Mouse (Mus musculus): ENCODE data around the gene Tmem94. TPM values are rescaled to one million over a fixed set of nuclear protein-coding genes. Genes with fewer than 3 reads are reported as not detected.

The Tmem94 gene
- polyA plus RNA-seq, 1 experiment = 29.2 TPM

DNA sequence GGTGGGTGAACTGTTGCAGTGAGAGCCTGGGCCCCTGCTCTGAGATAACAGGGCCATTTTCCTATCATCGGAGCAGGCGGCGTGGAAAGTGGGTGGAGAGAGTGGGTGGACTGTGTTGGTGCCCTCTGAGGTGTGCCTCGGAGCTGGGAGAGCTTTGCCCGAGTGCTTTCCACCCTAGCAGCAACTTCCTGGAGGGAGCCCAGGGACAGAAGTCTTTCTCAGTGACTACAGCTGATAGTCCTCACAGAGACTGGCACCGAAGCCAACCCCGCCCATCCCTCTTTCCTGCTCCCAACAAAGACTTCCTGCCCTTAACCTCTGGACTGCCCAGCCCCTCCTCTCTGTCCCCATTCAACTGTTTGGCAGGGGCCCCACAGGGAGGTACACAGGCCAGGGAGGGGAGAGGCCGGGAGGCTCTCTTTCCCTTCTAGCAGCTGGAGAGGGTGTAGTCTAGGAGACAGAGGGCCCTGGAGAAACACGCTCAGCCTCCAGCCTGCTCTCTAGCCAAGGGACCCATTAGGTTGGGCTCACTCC is 13.9 kb downstream of the Tmem94 start:
- Histone ChIP-seq H3K36me3 (ENCODE audit: control insufficient read depth, insufficient read depth, low read length, poor library complexity, severe bottlenecking) (no peaks in the 10 kb centered on the region), H3K27ac (ENCODE audit: insufficient read depth, low read length) (no peak overlapping the region), H3K4me3 (ENCODE audit: low read depth, low read length) (no peak overlapping the region), H3K9me3 (replicated peaks; ENCODE audit: control insufficient read depth, insufficient read depth, low read length, poor library complexity, severe bottlenecking) (no peaks in the 10 kb centered on the region), H3K9ac (ENCODE audit: low read depth, poor library complexity, severe bottlenecking) (no peak overlapping the region), H3K4me1 (ENCODE audit: control insufficient read depth, insufficient read depth, low read length) (peaks cover 20% of the 10 kb centered on the region), H3K27me3 (ENCODE audit: control insufficient read depth, insufficient read depth, low read length, poor library complexity, severe bottlenecking) (no peaks in the 10 kb centered on the region)
- TF ChIP-seq POLR2A (IDR thresholded peaks at IDR 0.05; ENCODE audit: insufficient read depth, low read length) (no peak), CTCF (IDR thresholded peaks at IDR 0.05; ENCODE audit: low read depth, low read length) (no peak), EP300 (IDR thresholded peaks at IDR 0.05; ENCODE audit: insufficient read depth, low read depth, low read length) (no peak)

DNA sequence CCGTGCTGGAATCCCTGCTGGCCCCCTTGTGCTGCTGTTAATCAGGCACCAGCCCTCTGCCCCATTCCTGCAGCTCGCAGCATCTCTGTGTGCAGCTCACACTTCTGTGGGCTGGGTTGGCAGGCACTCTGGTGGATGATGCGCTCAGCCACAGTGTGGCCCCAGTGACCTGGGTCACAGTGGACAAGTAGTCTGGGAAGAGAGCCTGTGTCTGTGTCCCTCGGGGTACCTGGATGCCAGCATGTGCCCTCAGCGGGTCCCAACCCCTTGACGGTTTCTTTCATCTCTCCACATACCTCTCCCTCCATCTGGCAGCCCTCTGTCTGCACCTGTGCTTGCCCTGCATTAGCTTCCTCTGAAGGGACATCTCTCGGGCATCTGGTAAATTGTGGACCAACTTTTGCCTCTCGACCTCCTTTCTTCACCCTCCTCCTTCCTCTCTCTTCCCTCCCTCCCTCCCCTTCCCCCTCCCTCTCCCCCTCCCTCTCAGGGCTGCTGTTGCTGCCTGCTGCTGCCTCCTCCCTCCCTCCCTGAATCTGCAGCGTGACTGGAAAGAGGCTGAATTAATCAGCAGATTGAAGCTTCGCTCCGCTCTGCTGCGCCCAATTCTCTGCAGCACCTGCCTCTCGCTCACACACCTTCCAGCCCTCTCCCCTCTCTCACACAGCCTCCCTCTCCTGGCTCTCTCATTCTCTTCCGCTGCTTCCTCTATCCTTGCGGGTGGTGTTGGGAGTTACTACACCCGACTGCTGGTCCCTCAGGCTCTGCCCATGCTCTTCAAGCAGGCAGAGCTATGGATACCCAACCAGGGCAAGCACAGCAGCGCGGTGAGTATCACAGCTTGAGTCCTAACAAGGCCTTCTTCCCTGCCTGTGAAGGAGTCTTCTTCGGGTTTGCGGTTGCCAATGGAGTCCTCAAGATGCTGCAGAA is 15.2 kb downstream of the Tmem94 start:
- Histone ChIP-seq H3K27ac (ENCODE audit: insufficient read depth, low read length) (no peak overlapping the region), H3K27me3 (ENCODE audit: control insufficient read depth, insufficient read depth, low read length, poor library complexity, severe bottlenecking) (no peaks in the 10 kb centered on the region), H3K4me3 (ENCODE audit: low read depth, low read length) (peak overlapping the region; percentile 5; the same call in 1 of the 2 replicates), H3K9me3 (replicated peaks; ENCODE audit: control insufficient read depth, insufficient read depth, low read length, poor library complexity, severe bottlenecking) (no peaks in the 10 kb centered on the region), H3K9ac (ENCODE audit: low read depth, poor library complexity, severe bottlenecking) (no peak overlapping the region), H3K36me3 (ENCODE audit: control insufficient read depth, insufficient read depth, low read length, poor library complexity, severe bottlenecking) (no peaks in the 10 kb centered on the region), H3K4me1 (ENCODE audit: control insufficient read depth, insufficient read depth, low read length) (peaks cover 20% of the 10 kb centered on the region)
- TF ChIP-seq EP300 (IDR thresholded peaks at IDR 0.05; ENCODE audit: insufficient read depth, low read depth, low read length) = no peak
- no peak for TF ChIP-seq CTCF (IDR thresholded peaks at IDR 0.05; ENCODE audit: low read depth, low read length)
- no peak for TF ChIP-seq POLR2A (IDR thresholded peaks at IDR 0.05; ENCODE audit: insufficient read depth, low read length)

GRCm38 (mm10) chr11:115786473-115786872 is 21.2 kb downstream of the Tmem94 start:
- TF ChIP-seq POLR2A (IDR thresholded peaks at IDR 0.05; ENCODE audit: insufficient read depth, low read length) = no peak
- TF ChIP-seq EP300 (IDR thresholded peaks at IDR 0.05; ENCODE audit: insufficient read depth, low read depth, low read length) = no peak
- TF ChIP-seq CTCF (IDR thresholded peaks at IDR 0.05; ENCODE audit: low read depth, low read length) = no peak
- H3K27me3 ChIP-seq (ENCODE audit: control insufficient read depth, insufficient read depth, low read length, poor library complexity, severe bottlenecking) = no peaks in the 10 kb centered on the region
- no peak overlapping the region for H3K4me3 ChIP-seq (ENCODE audit: low read depth, low read length)
- no peaks in the 10 kb centered on the region for H3K36me3 ChIP-seq (ENCODE audit: control insufficient read depth, insufficient read depth, low read length, poor library complexity, severe bottlenecking)
- H3K27ac ChIP-seq (ENCODE audit: insufficient read depth, low read length) = no peak overlapping the region
- no peaks in the 10 kb centered on the region for H3K4me1 ChIP-seq (ENCODE audit: control insufficient read depth, insufficient read depth, low read length)
- no peak overlapping the region for H3K9ac ChIP-seq (ENCODE audit: low read depth, poor library complexity, severe bottlenecking)
- H3K9me3 ChIP-seq (replicated peaks; ENCODE audit: control insufficient read depth, insufficient read depth, low read length, poor library complexity, severe bottlenecking) = no peaks in the 10 kb centered on the region

GRCm38 (mm10) chr11:115789787-115790186 is 24.6 kb downstream of the Tmem94 start:
- H3K4me3 ChIP-seq (ENCODE audit: low read depth, low read length) = no peak overlapping the region
- H3K4me1 ChIP-seq (ENCODE audit: control insufficient read depth, insufficient read depth, low read length) = no peaks in the 10 kb centered on the region
- H3K9me3 ChIP-seq (replicated peaks; ENCODE audit: control insufficient read depth, insufficient read depth, low read length, poor library complexity, severe bottlenecking) = no peaks in the 10 kb centered on the region
- no peaks in the 10 kb centered on the region for H3K27me3 ChIP-seq (ENCODE audit: control insufficient read depth, insufficient read depth, low read length, poor library complexity, severe bottlenecking)
- no peak overlapping the region for H3K9ac ChIP-seq (ENCODE audit: low read depth, poor library complexity, severe bottlenecking)
- TF ChIP-seq POLR2A (IDR thresholded peaks at IDR 0.05; ENCODE audit: insufficient read depth, low read length) = no peak
- no peak for TF ChIP-seq CTCF (IDR thresholded peaks at IDR 0.05; ENCODE audit: low read depth, low read length)
- TF ChIP-seq EP300 (IDR thresholded peaks at IDR 0.05; ENCODE audit: insufficient read depth, low read depth, low read length) = no peak
- H3K27ac ChIP-seq (ENCODE audit: insufficient read depth, low read length) = no peak overlapping the region
- no peaks in the 10 kb centered on the region for H3K36me3 ChIP-seq (ENCODE audit: control insufficient read depth, insufficient read depth, low read length, poor library complexity, severe bottlenecking)

DNA sequence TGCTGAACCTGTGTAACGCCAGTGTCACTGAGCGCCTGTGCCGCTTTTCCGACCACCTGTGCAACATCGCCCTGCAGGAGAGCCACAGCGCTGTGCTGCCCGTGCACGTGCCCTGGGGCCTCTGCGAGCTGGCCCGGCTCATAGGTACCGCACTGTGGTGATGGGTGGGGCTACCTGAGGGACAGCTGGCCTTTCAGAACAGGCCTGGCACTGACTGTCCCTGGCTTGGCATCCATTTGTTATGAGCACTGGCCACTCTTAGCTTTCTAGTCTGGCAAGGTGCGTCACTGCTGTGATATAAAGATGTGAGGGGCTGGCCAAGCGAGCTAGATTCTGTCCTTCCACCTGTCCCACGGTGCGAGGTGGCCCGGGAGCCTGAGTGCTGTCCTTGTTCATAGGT is 26.7 kb downstream of the Tmem94 start:
- Histone ChIP-seq H3K27me3 (ENCODE audit: control insufficient read depth, insufficient read depth, low read length, poor library complexity, severe bottlenecking) (no peaks in the 10 kb centered on the region), H3K27ac (ENCODE audit: insufficient read depth, low read length) (no peak overlapping the region), H3K36me3 (ENCODE audit: control insufficient read depth, insufficient read depth, low read length, poor library complexity, severe bottlenecking) (no peaks in the 10 kb centered on the region), H3K4me1 (ENCODE audit: control insufficient read depth, insufficient read depth, low read length) (no peaks in the 10 kb centered on the region), H3K9me3 (replicated peaks; ENCODE audit: control insufficient read depth, insufficient read depth, low read length, poor library complexity, severe bottlenecking) (no peaks in the 10 kb centered on the region), H3K4me3 (ENCODE audit: low read depth, low read length) (no peak overlapping the region), H3K9ac (ENCODE audit: low read depth, poor library complexity, severe bottlenecking) (no peak overlapping the region)
- TF ChIP-seq EP300 (IDR thresholded peaks at IDR 0.05; ENCODE audit: insufficient read depth, low read depth, low read length) (no peak), CTCF (IDR thresholded peaks at IDR 0.05; ENCODE audit: low read depth, low read length) (no peak), POLR2A (IDR thresholded peaks at IDR 0.05; ENCODE audit: insufficient read depth, low read length) (no peak)

GRCm38 (mm10) chr11:115792353-115792752 is 27.1 kb downstream of the Tmem94 start:
- TF ChIP-seq EP300 (IDR thresholded peaks at IDR 0.05; ENCODE audit: insufficient read depth, low read depth, low read length) (no peak), POLR2A (IDR thresholded peaks at IDR 0.05; ENCODE audit: insufficient read depth, low read length) (no peak)
- no peak overlapping the region for H3K27ac ChIP-seq (ENCODE audit: insufficient read depth, low read length)

More at GRCm38 (mm10) chr11:115792353-115792752, 27.1 kb downstream of the Tmem94 start:
- no peaks in the 10 kb centered on the region for H3K27me3 ChIP-seq (ENCODE audit: control insufficient read depth, insufficient read depth, low read length, poor library complexity, severe bottlenecking)
- H3K4me1 ChIP-seq (ENCODE audit: control insufficient read depth, insufficient read depth, low read length) = no peaks in the 10 kb centered on the region
- no peak overlapping the region for H3K4me3 ChIP-seq (ENCODE audit: low read depth, low read length)
- H3K36me3 ChIP-seq (ENCODE audit: control insufficient read depth, insufficient read depth, low read length, poor library complexity, severe bottlenecking) = peaks cover 4% of the 10 kb centered on the region; the same call in 1 of the 2 replicates
- H3K9me3 ChIP-seq (replicated peaks; ENCODE audit: control insufficient read depth, insufficient read depth, low read length, poor library complexity, severe bottlenecking) = no peaks in the 10 kb centered on the region
- no peak overlapping the region for H3K9ac ChIP-seq (ENCODE audit: low read depth, poor library complexity, severe bottlenecking)

Data from ES-Bruce4 (cell line).